Mouse (Mus musculus) cerebellum, adult 9-10 months (tissue): ENCODE data around the gene Prpf18.

Source experiments
- DNase-seq: peaks from one replicate; pipeline ENCODE4 v3.0.0; 2022

Gene Prpf18

DNA sequence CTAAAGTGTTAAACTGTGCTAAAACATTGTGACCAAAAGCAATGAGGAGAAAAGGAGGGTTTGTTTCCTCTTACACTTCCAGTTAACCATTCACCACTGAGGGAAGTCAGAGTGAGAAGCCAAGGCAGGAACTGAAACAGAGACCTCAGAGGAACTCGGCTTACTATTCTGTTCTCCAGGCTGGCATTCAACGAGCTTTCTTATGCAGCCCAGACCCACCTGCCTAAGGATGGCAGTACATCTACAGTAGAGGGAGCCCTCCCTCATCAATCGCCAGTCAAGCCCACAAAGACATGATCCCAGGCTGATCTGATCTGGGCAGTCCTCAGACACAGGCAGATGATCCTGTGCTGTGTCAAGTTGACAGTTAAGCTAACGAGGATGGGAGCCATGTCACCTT is 78.5 kb downstream of the Prpf18 start:
- no peak for DNase-seq

DNA sequence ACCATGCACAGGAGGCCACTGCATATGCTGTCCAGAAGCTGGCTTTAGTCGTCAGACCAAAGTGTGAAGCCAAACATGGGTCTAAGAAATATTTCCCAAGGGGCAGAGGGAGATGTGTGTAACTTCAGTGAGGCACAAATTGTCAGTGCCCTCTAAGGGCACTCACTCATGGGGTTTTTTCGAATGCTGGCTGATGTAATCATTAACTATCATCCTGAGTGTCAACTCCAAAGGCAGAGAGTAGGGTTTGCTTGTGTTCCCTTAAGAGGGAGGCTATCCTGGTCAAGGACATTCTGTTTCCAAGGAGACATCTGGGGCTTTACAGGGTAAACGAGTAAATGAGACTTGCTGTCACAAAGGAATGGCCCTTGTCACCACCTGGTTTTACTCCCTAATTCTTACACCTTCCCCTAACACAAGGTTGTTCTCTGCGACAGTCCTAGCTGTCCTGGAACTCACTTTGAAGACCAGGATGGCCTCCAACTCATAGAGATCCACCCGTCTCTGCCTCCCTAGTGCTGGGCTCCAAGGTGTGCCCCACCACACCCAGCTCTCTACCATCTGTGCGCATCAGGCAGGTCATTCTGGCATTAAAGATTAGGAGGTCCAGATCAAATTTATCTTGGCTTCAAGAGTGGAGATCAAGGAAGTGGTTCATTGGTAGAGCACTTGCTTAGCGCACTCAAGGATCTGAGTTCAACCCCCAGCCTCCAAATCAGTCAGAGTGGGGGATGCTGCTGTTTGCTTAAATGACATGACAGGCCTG is 79.2 kb downstream of the Prpf18 start:
- no peak for DNase-seq
